Mouse (Mus musculus) neural tube, embryonic 14.5 days (tissue): Measurements from ENCODE around the gene Tmub1. TPM values are rescaled to one million over a fixed set of nuclear protein-coding genes. Genes with fewer than 3 reads are reported as not detected.
A peak's percentile ranks its signal among the peaks of the same experiment; 100 is the strongest.

Source experiments
- ATAC-seq: fragments of 200-750 bp; cut with Nextera tagmentation; 2 replicates; pipeline ENCODE4 v1.8.0; 2017; ENCODE audit warnings: low read depth, mild to moderate bottlenecking, moderate TSS enrichment, moderate library complexity
- H3K27ac ChIP-seq: fragments of 300-500 bp; sonication (generic); 2 replicates; pipeline ENCODE4 v1.5.1; 2014; ENCODE audit warnings: low read depth, mild to moderate bottlenecking, control low read depth, low read length, moderate library complexity, mixed read lengths
- H3K27me3 ChIP-seq: fragments of 300-500 bp; sonication (generic); 2 replicates; pipeline ENCODE4 v1.6.1; 2014; ENCODE audit warnings: low read length; ENCODE audit not compliant: control insufficient read depth, insufficient read depth
- H3K36me3 ChIP-seq: fragments of 300-500 bp; sonication (generic); 2 replicates; pipeline ENCODE4 v1.6.1; 2014; ENCODE audit warnings: low read length, mixed read lengths; ENCODE audit not compliant: control insufficient read depth, insufficient read depth
- H3K4me1 ChIP-seq: fragments of 300-500 bp; sonication (generic); 2 replicates; pipeline ENCODE4 v1.6.1; 2014; ENCODE audit warnings: low read length; ENCODE audit not compliant: control insufficient read depth, insufficient read depth
- H3K4me2 ChIP-seq: fragments of 300-500 bp; sonication (generic); 2 replicates; pipeline ENCODE4 v1.6.1; 2014; ENCODE audit warnings: mild to moderate bottlenecking, low read depth, low read length, control low read depth
- H3K4me3 ChIP-seq: fragments of 300-500 bp; sonication (generic); 2 replicates; pipeline ENCODE4 v1.5.1; 2014; ENCODE audit warnings: low read depth, low read length, control low read depth, mixed read lengths
- H3K9ac ChIP-seq: fragments of 300-500 bp; sonication (generic); replicated peaks from 2 replicates; pipeline ENCODE4 v1.6.1; 2014; ENCODE audit warnings: low read depth, mild to moderate bottlenecking, control low read depth, low read length, mixed read lengths
- H3K9me3 ChIP-seq: fragments of 300-500 bp; sonication (generic); 2 replicates; pipeline ENCODE4 v1.6.1; 2016; ENCODE audit warnings: low read length; ENCODE audit not compliant: control insufficient read depth
- WGBS: fragments of 180-500 bp; shearing (Covaris S2); extraction: QIAGEN DNeasy Blood & Tissue Kit; methylation state at CpG from one replicate; pipeline ENCODE4 v1.1.7; 2014; 5-methylcytosine and 5-hydroxymethylcytosine counted together
- polyA plus RNA-seq: library from polyadenylated mRNA; unstranded; fragments of >200 nt; fragmentation: Nextera tagmentation; extraction: Ambion mirVana; gene quantifications from 2 replicates; pipeline ENCODE4 v1.2.1, GENCODE M21; 2014

The Tmub1 gene
- polyA plus RNA-seq = 63.9 and 68.0 TPM in 2 replicates

- H3K4me2 ChIP-seq = peak within 1 kb of the TSS; percentile 92
These were observed at the start of gene Tmub1 for GRCm38 (mm10) chr5:24447624-24448298. Tmub1 (minus strand) TSS chr5:24447854.

GRCm38 (mm10) chr5:24496756-24497155 is 49.1 kb upstream of the Tmub1 start:
- 57% methylated on average over 6 of the region's 6 CpGs for WGBS
- no peak for ATAC-seq
- Histone ChIP-seq H3K9me3 (no peaks in the 10 kb centered on the region), H3K27me3 (no peaks in the 10 kb centered on the region), H3K4me2 (no peak overlapping the region), H3K4me1 (peaks cover 33% of the 10 kb centered on the region), H3K9ac (no peak overlapping the region), H3K27ac (no peak overlapping the region), H3K36me3 (peaks cover 42% of the 10 kb centered on the region), H3K4me3 (no peak overlapping the region)

More at GRCm38 (mm10) chr5:24447624-24448298, at the start of gene Tmub1:
- H3K27ac ChIP-seq = 0 out of 2 replicates have a peak within 1 kb of the TSS, but pooled peaks have one; percentile 22
- peak within 1 kb of the TSS; percentile 64 for H3K4me3 ChIP-seq
- 1% methylated on average over 32 of the region's 34 CpGs for WGBS
- no peaks in the 10 kb centered on the region; the same call in 1 of the 2 replicates for H3K27me3 ChIP-seq
- peaks cover 22% of the 10 kb centered on the region for H3K4me1 ChIP-seq
- no peaks in the 10 kb centered on the region for H3K9me3 ChIP-seq
- peak within 1 kb of the TSS; percentile 63 for H3K9ac ChIP-seq
- peak; percentile 52 for ATAC-seq
- no peaks in the 10 kb centered on the region; the same call in 1 of the 2 replicates for H3K36me3 ChIP-seq

GRCm38 (mm10) chr5:24495019-24495418 is 47.4 kb upstream of the Tmub1 start:
- Histone ChIP-seq H3K27me3 (no peaks in the 10 kb centered on the region), H3K9me3 (no peaks in the 10 kb centered on the region), H3K4me1 (peaks cover 47% of the 10 kb centered on the region), H3K4me3 (no peak overlapping the region), H3K4me2 (no peak overlapping the region), H3K36me3 (peaks cover 28% of the 10 kb centered on the region), H3K27ac (no peak overlapping the region; the same call in 1 of the 2 replicates), H3K9ac (no peak overlapping the region)
- ATAC-seq = peak; percentile 25; the same call in 1 of the 2 replicates
- 45% methylated on average over 15 of the region's 15 CpGs for WGBS

- Histone ChIP-seq H3K4me3 (no peak overlapping the region), H3K27me3 (no peaks in the 10 kb centered on the region), H3K9ac (no peak overlapping the region), H3K27ac (no peak overlapping the region), H3K9me3 (no peaks in the 10 kb centered on the region), H3K36me3 (peaks cover 29% of the 10 kb centered on the region), H3K4me2 (no peak overlapping the region), H3K4me1 (peaks cover 48% of the 10 kb centered on the region)
- WGBS = 86% methylated on average over 16 of the region's 16 CpGs
- no peak for ATAC-seq
These were observed 45.1 kb upstream of the Tmub1 start for GRCm38 (mm10) chr5:24492546-24493285.

GRCm38 (mm10) chr5:24490413-24490920 is 42.8 kb upstream of the Tmub1 start:
- no peak overlapping the region for H3K4me3 ChIP-seq
- no peaks in the 10 kb centered on the region for H3K27me3 ChIP-seq
- peak overlapping the region; percentile 60 for H3K27ac ChIP-seq
- no peak overlapping the region for H3K9ac ChIP-seq
- H3K4me2 ChIP-seq = no peak overlapping the region
- WGBS = 16% methylated on average over 14 of the region's 14 CpGs
- peak; percentile 64 for ATAC-seq
- H3K9me3 ChIP-seq = no peaks in the 10 kb centered on the region
- H3K4me1 ChIP-seq = peaks cover 43% of the 10 kb centered on the region
- peaks cover 30% of the 10 kb centered on the region for H3K36me3 ChIP-seq

- Histone ChIP-seq H3K27ac (no peak overlapping the region), H3K9ac (no peak overlapping the region), H3K27me3 (no peaks in the 10 kb centered on the region), H3K36me3 (peaks cover 24% of the 10 kb centered on the region; the same call in 1 of the 2 replicates), H3K9me3 (no peaks in the 10 kb centered on the region), H3K4me1 (peaks cover 49% of the 10 kb centered on the region), H3K4me3 (no peak overlapping the region), H3K4me2 (no peak overlapping the region)
- WGBS = 93% methylated on average over 5 of the region's 5 CpGs
- ATAC-seq = no peak
These were observed 39.1 kb upstream of the Tmub1 start for GRCm38 (mm10) chr5:24486738-24487137.

- Histone ChIP-seq H3K4me3 (no peak overlapping the region), H3K36me3 (peaks cover 24% of the 10 kb centered on the region; the same call in 1 of the 2 replicates), H3K27me3 (no peaks in the 10 kb centered on the region), H3K9ac (no peak overlapping the region), H3K27ac (no peak overlapping the region), H3K9me3 (no peaks in the 10 kb centered on the region), H3K4me1 (peaks cover 44% of the 10 kb centered on the region), H3K4me2 (no peak overlapping the region)
- 2% methylated on average over 8 of the region's 8 CpGs for WGBS
- ATAC-seq = no peak
These were observed 38.4 kb upstream of the Tmub1 start for GRCm38 (mm10) chr5:24486097-24486496.

- peak; percentile 39 for ATAC-seq
- H3K9ac ChIP-seq = 0 out of 2 replicates have a peak overlapping the region, but pooled peaks have one; percentile 11
- H3K4me2 ChIP-seq = peak overlapping the region; percentile 38
- no peaks in the 10 kb centered on the region for H3K27me3 ChIP-seq
- H3K4me1 ChIP-seq = peaks cover 35% of the 10 kb centered on the region
- peak overlapping the region; percentile 78 for H3K27ac ChIP-seq
- no peaks in the 10 kb centered on the region for H3K9me3 ChIP-seq
- H3K36me3 ChIP-seq = peaks cover 31% of the 10 kb centered on the region
- 7% methylated on average over 22 of the region's 22 CpGs for WGBS
- H3K4me3 ChIP-seq = no peak overlapping the region
These were observed 37.3 kb upstream of the Tmub1 start for GRCm38 (mm10) chr5:24484963-24485362.

- Histone ChIP-seq H3K4me1 (peaks cover 30% of the 10 kb centered on the region), H3K27me3 (no peaks in the 10 kb centered on the region), H3K4me3 (no peak overlapping the region), H3K4me2 (no peak overlapping the region), H3K9me3 (no peaks in the 10 kb centered on the region), H3K27ac (no peak overlapping the region), H3K36me3 (peaks cover 36% of the 10 kb centered on the region), H3K9ac (no peak overlapping the region)
- peak; percentile 39 for ATAC-seq
- 25% methylated on average over 11 of the region's 11 CpGs for WGBS
These were observed 35.7 kb upstream of the Tmub1 start for GRCm38 (mm10) chr5:24483326-24483725.
